In the genomic region with DNA sequence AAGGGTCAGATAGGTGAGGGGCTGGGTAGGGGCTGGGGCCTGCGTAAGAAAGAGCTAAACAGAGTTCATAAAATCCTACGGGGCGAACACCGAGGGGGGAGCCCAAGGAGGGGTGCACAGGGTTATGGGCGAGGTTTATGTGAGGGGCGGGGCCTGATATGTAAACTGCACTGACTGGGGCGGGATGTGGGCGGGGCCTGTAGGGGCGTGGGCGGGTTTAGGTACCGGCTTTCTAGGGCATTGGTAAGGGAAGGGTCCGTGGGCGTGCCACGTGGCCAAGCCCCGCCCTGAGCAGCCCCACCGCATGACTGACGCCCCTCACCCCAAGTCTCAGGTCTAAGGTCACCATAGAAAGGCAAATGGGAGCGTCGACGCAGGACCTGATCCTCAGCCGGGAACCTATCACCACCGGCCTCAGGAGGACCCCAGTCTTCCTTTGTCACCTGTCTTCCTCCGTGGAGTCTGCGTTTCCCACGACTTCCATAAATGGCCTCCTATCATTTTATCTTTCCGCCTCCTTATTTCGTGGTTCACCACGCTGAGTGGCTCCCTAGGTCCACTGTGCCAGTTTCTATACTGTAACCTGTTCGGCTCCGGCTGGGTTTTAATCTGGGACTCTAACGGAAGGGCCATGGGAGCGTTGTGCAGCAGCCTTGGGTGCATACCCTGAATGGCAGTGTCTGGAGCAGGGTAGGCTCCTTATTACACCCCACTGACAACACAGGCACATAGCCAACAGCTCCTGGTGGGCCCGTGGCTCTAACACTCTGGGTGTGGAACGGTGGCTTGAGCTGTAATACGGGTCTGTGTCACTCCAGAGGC, we compare ENCODE assay signal across 8 mouse cellular contexts. TPM values are rescaled to one million over a fixed set of nuclear protein-coding genes. Genes with fewer than 3 reads are reported as not detected.
DNase-seq lines count a peak whose midpoint lies in the region; ATAC-seq lines count a peak whose summit lies in the region.

No protein-coding gene starts in this region.

- peak overlapping the region; percentile 66 for H3K4me3 ChIP-seq in heart, embryonic 13.5 days
- peak overlapping the region; percentile 64 for H3K4me3 ChIP-seq in liver, embryonic 16.5 days (ENCODE audit: low read depth, low read length)
- peak overlapping the region; percentile 53 for H3K4me3 ChIP-seq in neural tube, embryonic 14.5 days (ENCODE audit: low read depth, low read length)

- H3K9ac ChIP-seq in heart, embryonic 13.5 days: peak overlapping the region; percentile 80
- no peak overlapping the region for H3K9ac ChIP-seq in liver, embryonic 16.5 days (ENCODE audit: low read depth, low read length)
- H3K9ac ChIP-seq in neural tube, embryonic 14.5 days (replicated peaks; ENCODE audit: low read depth, low read length): peak overlapping the region; percentile 41; the same call in 1 of the 2 replicates

- H3K27ac ChIP-seq in heart, embryonic 13.5 days (replicated peaks): no peak overlapping the region
- H3K27ac ChIP-seq in liver, embryonic 16.5 days (ENCODE audit: low read length): no peak overlapping the region
- H3K27ac ChIP-seq in neural tube, embryonic 14.5 days (ENCODE audit: low read depth, low read length): peak overlapping the region; percentile 55

- H3K4me1 ChIP-seq in heart, embryonic 13.5 days: peaks cover 10% of the 10 kb centered on the region; the same call in 1 of the 2 replicates
- peaks cover 6% of the 10 kb centered on the region for H3K4me1 ChIP-seq in liver, embryonic 16.5 days (ENCODE audit: control insufficient read depth, low read depth, low read length)
- H3K4me1 ChIP-seq in neural tube, embryonic 14.5 days (ENCODE audit: control insufficient read depth, insufficient read depth, low read length): 0 out of 2 replicates have a peak, but pooled peaks cover 4% of the 10 kb centered on the region

- peak; percentile 55 for ATAC-seq in heart, embryonic 13.5 days (ENCODE audit: extremely low read depth, insufficient number of reproducible peaks, low FRiP score, low TSS enrichment)
- peak; percentile 66 for ATAC-seq in liver, embryonic 16.5 days (ENCODE audit: low read depth)
- peak; percentile 90 for ATAC-seq in neural tube, embryonic 14.5 days (ENCODE audit: low read depth)

- peaks cover 3% of the 10 kb centered on the region; the same call in 1 of the 2 replicates for H3K9me3 ChIP-seq in heart, embryonic 13.5 days
- no peaks in the 10 kb centered on the region for H3K9me3 ChIP-seq in liver, embryonic 16.5 days (replicated peaks; ENCODE audit: control insufficient read depth, low read length)
- no peaks in the 10 kb centered on the region for H3K9me3 ChIP-seq in neural tube, embryonic 14.5 days (ENCODE audit: control insufficient read depth, low read length)

- peak; percentile 94 for DNase-seq in A20 (ENCODE audit: low read depth, low spot score)
- peak; percentile 69 for DNase-seq in WW6 (ENCODE audit: low read depth, low spot score)
- peak; percentile 85 for DNase-seq in embryo, embryonic 10.5 days (ENCODE audit: low spot score)
- DNase-seq in kidney, postnatal 4 days: peak; percentile 77 to 85
- DNase-seq in spleen, postnatal 36 days (ENCODE audit: low spot score in 2 of 2): no peak

- WGBS in heart, embryonic 13.5 days: 6% methylated on average over 35 of the region's 35 CpGs
- 5% methylated on average over 35 of the region's 35 CpGs for WGBS in liver, embryonic 16.5 days (ENCODE audit: insufficient replicate concordance)
- WGBS in neural tube, embryonic 14.5 days: 6% methylated on average over 34 of the region's 35 CpGs

- peaks cover 25% of the 10 kb centered on the region for H3K27me3 ChIP-seq in heart, embryonic 13.5 days (replicated peaks)
- H3K27me3 ChIP-seq in liver, embryonic 16.5 days (ENCODE audit: control insufficient read depth, insufficient read depth, low read depth, low read length): peaks cover 16% of the 10 kb centered on the region
- H3K27me3 ChIP-seq in neural tube, embryonic 14.5 days (ENCODE audit: control insufficient read depth, insufficient read depth, low read length): no peaks in the 10 kb centered on the region

- H3K36me3 ChIP-seq in heart, embryonic 13.5 days: no peaks in the 10 kb centered on the region
- H3K36me3 ChIP-seq in liver, embryonic 16.5 days (ENCODE audit: control insufficient read depth, insufficient read depth): no peaks in the 10 kb centered on the region
- no peaks in the 10 kb centered on the region for H3K36me3 ChIP-seq in neural tube, embryonic 14.5 days (ENCODE audit: control insufficient read depth, insufficient read depth, low read length)

- peak overlapping the region; percentile 87 for H3K4me2 ChIP-seq in heart, embryonic 13.5 days
- H3K4me2 ChIP-seq in liver, embryonic 16.5 days (ENCODE audit: low read depth, low read length): peak overlapping the region; percentile 55
- peak overlapping the region; percentile 66 for H3K4me2 ChIP-seq in neural tube, embryonic 14.5 days (ENCODE audit: low read depth, low read length)

RNA-seq across cellular contexts. Expression of a gene that starts 0.8 kb away (rescaled TPM):
- 1.8 and 2.0 TPM in 2 replicates for polyA plus RNA-seq in heart, embryonic 13.5 days (2015; fragmentation: Nextera tagmentation; extraction: Ambion mirVana)
- 16.5 and 18.6 TPM in 2 replicates for polyA plus RNA-seq in liver, embryonic 16.5 days (2015; fragmentation: Nextera tagmentation; extraction: Ambion mirVana)
- polyA plus RNA-seq in neural tube, embryonic 14.5 days (2014; fragmentation: Nextera tagmentation; extraction: Ambion mirVana): 17.4 and 20.6 TPM in 2 replicates

RNA-seq across cellular contexts. Expression of a gene that starts 41.3 kb away (rescaled TPM):
- polyA plus RNA-seq in heart, embryonic 13.5 days (2015; fragmentation: Nextera tagmentation; extraction: Ambion mirVana): not detected in 2 replicates
- not detected in 2 replicates for polyA plus RNA-seq in liver, embryonic 16.5 days (2015; fragmentation: Nextera tagmentation; extraction: Ambion mirVana)
- polyA plus RNA-seq in neural tube, embryonic 14.5 days (2014; fragmentation: Nextera tagmentation; extraction: Ambion mirVana): not detected in 2 replicates

RNA-seq across cellular contexts. Expression of a gene that starts 50.4 kb away (rescaled TPM):
- not detected in 2 replicates for polyA plus RNA-seq in heart, embryonic 13.5 days (2015; fragmentation: Nextera tagmentation; extraction: Ambion mirVana)
- polyA plus RNA-seq in liver, embryonic 16.5 days (2015; fragmentation: Nextera tagmentation; extraction: Ambion mirVana): not detected in 2 replicates
- 0.30 TPM in 1 of 2 replicates, not detected in the other for polyA plus RNA-seq in neural tube, embryonic 14.5 days (2014; fragmentation: Nextera tagmentation; extraction: Ambion mirVana)

RNA-seq across cellular contexts. Expression of a gene that starts 56.5 kb away (rescaled TPM):
- polyA plus RNA-seq in heart, embryonic 13.5 days (2015; fragmentation: Nextera tagmentation; extraction: Ambion mirVana): not detected in 2 replicates
- not detected in 2 replicates for polyA plus RNA-seq in liver, embryonic 16.5 days (2015; fragmentation: Nextera tagmentation; extraction: Ambion mirVana)
- not detected in 2 replicates for polyA plus RNA-seq in neural tube, embryonic 14.5 days (2014; fragmentation: Nextera tagmentation; extraction: Ambion mirVana)

Comparison
In these comparisons a context has a peak if more than half of its experiments do, and no peak if none do; other contexts are left out.
1. DNase-seq: peak in A20 (single experiment), WW6 (single experiment), embryo, embryonic 10.5 days (single experiment) and kidney, postnatal 4 days (2 of 2); none in spleen, postnatal 36 days (0 of 2).
2. Peak in every context shown above with its lines, with median percentiles within 50 percentile points of each other: ATAC-seq, H3K4me2 ChIP-seq and H3K4me3 ChIP-seq.